14 mouse cellular contexts compared by ENCODE assay signal in the genomic region with DNA sequence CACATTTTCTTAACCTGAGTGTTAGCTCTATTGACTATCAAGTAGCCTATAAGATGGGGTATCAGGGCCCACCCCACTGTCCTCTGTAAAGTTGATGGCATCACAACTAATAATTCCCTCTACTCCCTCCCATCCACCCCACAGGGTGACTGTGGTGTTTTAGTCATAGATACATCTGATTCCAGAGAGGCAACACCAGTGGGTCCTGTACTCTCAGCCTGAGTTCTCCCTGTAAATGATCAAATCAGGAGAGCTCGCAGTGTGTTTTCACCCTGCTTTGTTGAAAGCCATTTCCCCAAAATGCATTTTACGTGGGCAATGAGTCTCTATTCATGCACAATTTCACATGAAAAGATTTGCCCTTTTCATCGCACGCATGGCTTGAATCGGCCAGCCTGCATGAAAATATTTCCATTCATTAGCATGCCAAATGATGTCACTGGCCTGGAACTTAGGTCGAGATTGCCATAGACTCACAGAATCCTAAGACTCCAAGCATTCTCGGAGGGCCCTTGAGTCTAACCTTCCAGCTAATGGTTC.
DNase-seq lines count a peak whose midpoint lies in the region; ATAC-seq lines count a peak whose summit lies in the region.
"Had no signal": no experiment of that assay in that cellular context is flagged by ENCODE, and none has a peak within 500 bp of the region (broad histone marks: within the 10 kb centered on the region; RNA-seq: fewer than 3 reads in every experiment).

No protein-coding gene starts in this region.

- ATAC-seq in heart, embryonic 12.5 days (ENCODE audit: insufficient number of reproducible peaks, low FRiP score), result no peak
- 0 out of 2 replicates have a peak, but pooled peaks have one; percentile 35 for ATAC-seq in hindbrain, embryonic 12.5 days (ENCODE audit: low FRiP score)
- ATAC-seq: intestine, embryonic 16.5 days had no signal

- H3K4me2 ChIP-seq in heart, embryonic 12.5 days, result no peak overlapping the region
- H3K4me2 ChIP-seq in hindbrain, embryonic 12.5 days (replicated peaks), result no peak overlapping the region
- H3K4me2 ChIP-seq: embryonic facial prominence, embryonic 13.5 days; heart, embryonic 13.5 days; liver, embryonic 13.5 days had no signal

- H3K4me3 ChIP-seq in heart, embryonic 12.5 days, result no peak overlapping the region
- no peak overlapping the region for H3K4me3 ChIP-seq in hindbrain, embryonic 12.5 days
- H3K4me3 ChIP-seq: embryonic facial prominence, embryonic 13.5 days; heart, embryonic 13.5 days; liver, embryonic 13.5 days had no signal

- 65% methylated on average over 7 of the region's 7 CpGs for WGBS in heart, embryonic 12.5 days
- WGBS in hindbrain, embryonic 12.5 days, result 25% methylated on average over 7 of the region's 7 CpGs

- H3K9me3 ChIP-seq in heart, embryonic 12.5 days (replicated peaks), result no peaks in the 10 kb centered on the region
- H3K9me3 ChIP-seq in hindbrain, embryonic 12.5 days (replicated peaks), result no peaks in the 10 kb centered on the region
- H3K9me3 ChIP-seq: embryonic facial prominence, embryonic 13.5 days; heart, embryonic 13.5 days; liver, embryonic 13.5 days had no signal

- no peaks in the 10 kb centered on the region for H3K27me3 ChIP-seq in heart, embryonic 12.5 days (replicated peaks)
- H3K27me3 ChIP-seq in hindbrain, embryonic 12.5 days, result no peaks in the 10 kb centered on the region
- H3K27me3 ChIP-seq: embryonic facial prominence, embryonic 13.5 days; heart, embryonic 13.5 days; liver, embryonic 13.5 days had no signal

- H3K36me3 ChIP-seq in heart, embryonic 12.5 days, result no peaks in the 10 kb centered on the region
- H3K36me3 ChIP-seq in hindbrain, embryonic 12.5 days, result no peaks in the 10 kb centered on the region
- H3K36me3 ChIP-seq: embryonic facial prominence, embryonic 13.5 days; heart, embryonic 13.5 days; liver, embryonic 13.5 days had no signal

- peak; percentile 9 for DNase-seq in heart, postnatal 4 days
- peak; percentile 8 for DNase-seq in brain, adult 2 months (ENCODE audit: low read depth, low spot score)
- peak; percentile 43 for DNase-seq in mesoderm, embryonic 11.5 days (ENCODE audit: low read depth, low spot score)
- DNase-seq in layer of hippocampus, postnatal 10 days (ENCODE audit: low spot score in 2 of 2), result no peak
- DNase-seq in MN1 (ENCODE audit: low spot score), result no peak
- DNase-seq: adrenal gland, postnatal 14 days; cerebellum, adult 2 months; liver, embryonic 13.5 days; thymus, adult 2 months had no signal

- no peak overlapping the region for H3K27ac ChIP-seq in heart, embryonic 12.5 days (ENCODE audit: poor library complexity, severe bottlenecking)
- H3K27ac ChIP-seq in hindbrain, embryonic 12.5 days, result no peak overlapping the region
- H3K27ac ChIP-seq: embryonic facial prominence, embryonic 13.5 days; heart, embryonic 13.5 days; liver, embryonic 13.5 days had no signal

- H3K9ac ChIP-seq in heart, embryonic 12.5 days, result no peak overlapping the region
- H3K9ac ChIP-seq in hindbrain, embryonic 12.5 days, result no peak overlapping the region
- H3K9ac ChIP-seq: embryonic facial prominence, embryonic 13.5 days; heart, embryonic 13.5 days; liver, embryonic 13.5 days had no signal

- no peaks in the 10 kb centered on the region for H3K4me1 ChIP-seq in heart, embryonic 12.5 days (replicated peaks)
- peaks cover 6% of the 10 kb centered on the region; the same call in 1 of the 2 replicates for H3K4me1 ChIP-seq in hindbrain, embryonic 12.5 days
- H3K4me1 ChIP-seq: embryonic facial prominence, embryonic 13.5 days; heart, embryonic 13.5 days; liver, embryonic 13.5 days had no signal

Comparison
In these comparisons a context has a peak if more than half of its experiments do, and no peak if none do; other contexts are left out.
1. DNase-seq: peak in heart, postnatal 4 days (single experiment), brain, adult 2 months (single experiment) and mesoderm, embryonic 11.5 days (single experiment); none in layer of hippocampus, postnatal 10 days (0 of 2) and MN1 (single experiment).